Mouse (Mus musculus): Measurements from ENCODE around the gene Cspg4. TPM values are rescaled to one million over a fixed set of nuclear protein-coding genes. Genes with fewer than 3 reads are reported as not detected.
"Not testable (repeated sequence)": the region's sequence is repeated elsewhere in the genome, so short reads cannot be mapped to it uniquely, and the experiment has no call there.

The Cspg4 gene
- polyA plus RNA-seq, 3 experiments from 2014 or later = not detected

DNA sequence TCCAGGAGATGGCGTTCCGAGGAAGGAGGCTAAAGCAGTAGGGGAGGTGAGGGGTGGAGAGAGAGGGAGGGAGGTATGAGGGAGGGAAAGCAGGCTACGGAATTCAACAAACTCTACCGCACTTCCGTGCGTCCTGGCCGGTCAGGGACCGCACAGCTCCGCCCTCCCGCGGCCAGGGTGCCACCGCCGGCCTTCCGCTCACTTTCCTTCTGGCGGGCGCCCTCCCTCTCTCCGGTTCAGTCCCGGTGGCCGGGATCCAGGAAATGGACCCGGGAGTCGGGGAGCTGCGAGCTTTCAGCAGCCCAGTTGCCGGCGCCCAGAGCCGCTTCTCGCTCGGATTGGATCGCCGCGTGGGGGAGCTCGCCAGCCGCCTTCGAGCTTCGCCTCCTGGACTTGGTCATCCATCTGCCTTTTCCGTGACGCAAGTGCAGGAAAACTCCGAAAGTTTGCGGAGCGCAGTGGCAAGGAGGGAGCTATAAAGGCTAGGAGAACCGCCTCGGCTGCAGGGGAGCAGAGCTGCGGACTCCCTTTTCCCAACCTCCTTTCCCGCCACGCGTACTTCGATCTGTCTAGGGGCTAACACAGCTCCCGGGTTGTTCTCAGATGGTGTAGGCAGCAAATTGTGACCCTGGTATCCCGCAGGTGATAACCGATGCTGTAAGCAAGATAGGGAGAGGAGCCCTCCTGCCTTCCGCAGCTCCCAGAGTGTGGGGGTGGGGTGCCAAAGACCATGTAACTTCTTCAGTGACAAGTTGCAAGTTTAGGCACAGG lies 63.4 kb downstream of the Cspg4 start, which contains the start of gene Snx33:
Gene Snx33, minus strand, starts transcription at position 331 of the 771 bp plus-strand sequence.
- peak; percentile 72 for ATAC-seq

DNA sequence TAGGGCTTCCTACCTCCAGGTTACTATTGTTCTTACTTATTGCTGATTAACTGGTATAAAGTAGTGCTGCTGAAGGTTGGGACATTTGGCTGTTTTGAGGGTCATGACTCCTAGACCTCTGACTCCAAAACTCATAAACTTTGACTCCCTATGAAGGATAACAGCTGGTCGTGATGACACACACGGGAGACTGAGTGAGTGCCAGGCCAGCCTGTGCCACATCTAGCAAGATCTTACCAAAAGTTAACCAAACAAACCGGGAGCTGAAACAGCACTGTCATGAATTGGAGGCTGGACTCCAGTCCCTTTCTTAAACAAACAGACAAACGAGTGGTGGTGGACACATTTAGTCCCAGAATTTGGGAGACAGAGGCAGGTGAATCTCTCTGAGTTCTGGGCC lies 64.7 kb downstream of the Cspg4 start:
- ATAC-seq = no peak

DNA sequence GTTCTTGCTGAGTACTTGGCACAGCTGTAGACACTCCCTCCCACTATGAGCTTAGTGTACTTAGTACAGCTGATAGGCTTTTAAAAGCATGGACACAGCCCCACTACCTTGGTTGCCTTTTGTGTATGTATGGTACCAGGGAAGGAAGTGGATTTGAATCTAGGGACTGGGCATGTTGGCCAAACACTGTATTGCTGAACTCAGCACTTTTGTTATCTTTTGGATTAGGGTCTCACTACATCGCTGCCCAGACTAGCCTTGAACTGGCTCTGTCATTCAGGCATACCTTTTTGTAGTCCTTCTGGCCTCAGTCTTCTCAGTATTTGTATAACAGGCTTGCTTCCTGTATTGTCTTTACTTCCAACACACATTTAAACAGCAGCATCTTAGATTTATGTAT lies 65.7 kb downstream of the Cspg4 start:
- ATAC-seq = no peak

DNA sequence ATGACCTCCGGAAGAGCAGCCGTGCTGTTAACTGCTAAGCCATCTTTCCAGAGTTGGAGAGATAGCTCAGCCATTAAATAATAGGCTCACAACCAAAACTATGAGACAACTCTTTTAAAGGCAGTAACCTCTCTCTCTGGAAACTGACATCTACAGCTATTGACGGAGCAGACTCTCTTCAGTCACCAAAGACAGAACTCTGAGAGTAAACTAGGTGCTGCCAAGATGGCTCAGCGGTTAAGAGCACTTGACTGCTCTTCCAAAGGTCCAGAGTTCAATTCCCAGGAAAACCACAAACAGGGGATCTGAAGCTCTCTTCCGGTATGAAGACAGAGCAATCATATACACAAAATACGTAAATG lies 72.0 kb downstream of the Cspg4 start:
- no peak for ATAC-seq

GRCm38 (mm10) chr9:56937223-56938160 lies 72.7 kb downstream of the Cspg4 start, which contains the start of gene Imp3:
TSS of gene Imp3 (plus strand) at chr9:56937475.
- ATAC-seq = peak; percentile 93

- no peak for ATAC-seq
Measured at GRCm38 (mm10) chr9:56938374-56938773, 73.5 kb downstream of the Cspg4 start.

GRCm38 (mm10) chr9:56947481-56947880 lies 82.6 kb downstream of the Cspg4 start:
- not testable (repeated sequence) for ATAC-seq

DNA sequence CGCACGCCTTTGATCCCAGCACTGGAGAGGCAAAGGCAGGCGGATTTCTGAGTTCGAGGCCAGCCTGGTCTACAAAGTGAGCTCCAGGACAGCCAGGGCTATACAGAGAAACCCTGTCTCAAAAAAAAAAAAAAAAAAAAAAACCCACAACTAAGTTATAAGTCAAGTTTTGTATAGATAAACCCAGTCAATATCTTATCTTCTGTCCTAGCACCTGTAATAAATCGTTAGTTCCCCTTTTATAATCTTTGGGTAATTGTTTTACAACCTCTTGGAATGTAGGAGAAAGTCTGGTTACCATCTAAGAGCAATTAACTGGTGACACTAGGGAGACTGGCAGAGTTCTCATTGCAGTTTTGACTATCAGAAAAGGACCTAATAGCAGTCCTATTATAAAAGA lies 83.9 kb downstream of the Cspg4 start:
- not testable (repeated sequence) for ATAC-seq

Other genes starting within 250 kb of the Cspg4 start
- gene Lingo1, start 68.6 kb upstream of the Cspg4 start, polyA plus RNA-seq (2017; shearing (Covaris generic)) = not detected
- not detected for gene Odf3l1, start 354 bp upstream of the Cspg4 start, polyA plus RNA-seq (2017; shearing (Covaris generic))
- 1 to 10 TPM; 4.2 to 7.6 (median 5.8) TPM for gene Snx33, start 63.3 kb downstream of the Cspg4 start, polyA plus RNA-seq (2017; shearing (Covaris generic))
- gene Imp3, start 72.4 kb downstream of the Cspg4 start, polyA plus RNA-seq (2017; shearing (Covaris generic)) = 10 to 100 TPM; 46.7 to 50.9 (median 48.0) TPM
- 10 to 100 TPM; 13.7 to 26.7 (median 16.5) TPM for gene Snupn, start 85.8 kb downstream of the Cspg4 start, polyA plus RNA-seq (2017; shearing (Covaris generic))
- gene Ptpn9, start 129.9 kb downstream of the Cspg4 start, polyA plus RNA-seq (2017; shearing (Covaris generic)) = 1 to 10 TPM; 6.0 to 6.9 (median 6.3) TPM
- gene Sin3a, start 207.0 kb downstream of the Cspg4 start, polyA plus RNA-seq (2017; shearing (Covaris generic)) = 10 to 100 TPM; 28.8 to 50.7 (median 38.9) TPM

All from inflammation-experienced regulatory T-cells, adult 6 months (primary cell).